Mouse (Mus musculus) stomach, postnatal 0 days (tissue): ENCODE data around the gene Ap5z1. TPM values are rescaled to one million over a fixed set of nuclear protein-coding genes. Genes with fewer than 3 reads are reported as not detected.

Source experiments
- ATAC-seq: fragments of 200-750 bp; cut with Nextera tagmentation; 2 replicates; pipeline ENCODE4 v1.8.0; 2017; ENCODE audit not compliant: low FRiP score, low TSS enrichment
- DNase-seq: peaks from one replicate; pipeline ENCODE4 v3.0.0-alpha.2; 2016; ENCODE audit warnings: low spot score
- H3K27ac ChIP-seq: fragments of 300-500 bp; sonication (generic); replicated peaks from 2 replicates; pipeline ENCODE4 v1.5.1; 2014; ENCODE audit warnings: mild to moderate bottlenecking, control low read depth
- H3K27me3 ChIP-seq: fragments of 300-500 bp; sonication (generic); 2 replicates; pipeline ENCODE4 v1.6.1; 2014; ENCODE audit warnings: low read length; ENCODE audit not compliant: control insufficient read depth, insufficient read depth
- H3K36me3 ChIP-seq: fragments of 300-500 bp; sonication (generic); 2 replicates; pipeline ENCODE4 v1.6.1; 2014; ENCODE audit warnings: low read length, mixed read lengths; ENCODE audit not compliant: control insufficient read depth, insufficient read depth
- H3K4me1 ChIP-seq: fragments of 300-500 bp; sonication (generic); replicated peaks from 2 replicates; pipeline ENCODE4 v1.6.1; 2014; ENCODE audit warnings: antibody characterized with exemption; ENCODE audit not compliant: control insufficient read depth, insufficient read depth
- H3K4me2 ChIP-seq: fragments of 300-500 bp; sonication (generic); replicated peaks from 2 replicates; pipeline ENCODE4 v1.6.1; 2014; ENCODE audit warnings: low read depth, mild to moderate bottlenecking, control low read depth, moderate library complexity
- H3K4me3 ChIP-seq: fragments of 300-500 bp; sonication (generic); 2 replicates; pipeline ENCODE4 v1.5.1; 2014; ENCODE audit warnings: low read depth, low read length, control low read depth
- H3K9ac ChIP-seq: fragments of 300-500 bp; sonication (generic); 2 replicates; pipeline ENCODE4 v1.6.1; 2014; ENCODE audit warnings: mild to moderate bottlenecking, low read length, control low read depth, mixed read lengths
- H3K9me3 ChIP-seq: fragments of 300-500 bp; sonication (generic); 2 replicates; pipeline ENCODE4 v1.6.1; 2016; ENCODE audit warnings: low read length; ENCODE audit not compliant: control insufficient read depth
- CTCF ChIP-seq: IDR thresholded peaks from 2 replicates; pipeline ENCODE4 v1.5.1; 2016; ENCODE audit warnings: antibody characterized with exemption, low read depth, mild to moderate bottlenecking, moderate library complexity
- EP300 ChIP-seq: optimal IDR thresholded peaks from 2 replicates; pipeline ENCODE3; 2016; ENCODE audit warnings: antibody characterized with exemption
- WGBS: fragments of 180-500 bp; shearing (Covaris S2); extraction: QIAGEN DNeasy Blood & Tissue Kit; methylation state at CpG from one replicate; pipeline ENCODE4 v1.1.7; 2014; 5-methylcytosine and 5-hydroxymethylcytosine counted together
- polyA plus RNA-seq: library from polyadenylated mRNA; unstranded; fragments of >200 nt; fragmentation: Nextera tagmentation; extraction: Ambion mirVana; gene quantifications from 2 replicates; pipeline ENCODE4 v1.2.1, GENCODE M21; 2015

The Ap5z1 gene
- polyA plus RNA-seq, 1 experiment from 2014 or later, result 4.2 TPM

DNA sequence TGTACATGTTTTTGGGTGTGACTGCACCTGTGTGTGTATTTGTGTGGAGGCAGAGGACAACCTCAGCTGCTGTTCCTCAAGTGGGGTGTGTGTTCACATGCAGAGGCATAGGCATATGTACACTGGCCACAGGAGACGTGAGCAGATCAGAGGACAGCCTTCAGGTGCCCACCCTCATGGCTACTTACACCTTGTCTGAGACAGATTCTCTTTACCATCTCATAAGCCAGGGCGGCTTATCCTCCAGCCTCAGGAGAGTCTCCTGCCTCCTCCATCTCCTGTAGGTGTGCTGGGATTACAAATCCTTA is 1.1 kb upstream of the Ap5z1 start:
- no peak overlapping the region for H3K9ac ChIP-seq
- WGBS, result 84% methylated on average over 2 of the region's 2 CpGs
- no peaks in the 10 kb centered on the region for H3K9me3 ChIP-seq
- DNase-seq, result no peak
- H3K36me3 ChIP-seq, result peaks cover 6% of the 10 kb centered on the region; the same call in 1 of the 2 replicates
- no peak for ATAC-seq
- no peak overlapping the region for H3K4me2 ChIP-seq
- no peak overlapping the region; the same call in 1 of the 2 replicates for H3K27ac ChIP-seq
- H3K27me3 ChIP-seq, result no peaks in the 10 kb centered on the region
- no peak overlapping the region for H3K4me3 ChIP-seq
- TF ChIP-seq CTCF (no peak), EP300 (no peak)
- no peaks in the 10 kb centered on the region; the same call in 1 of the 2 replicates for H3K4me1 ChIP-seq

DNA sequence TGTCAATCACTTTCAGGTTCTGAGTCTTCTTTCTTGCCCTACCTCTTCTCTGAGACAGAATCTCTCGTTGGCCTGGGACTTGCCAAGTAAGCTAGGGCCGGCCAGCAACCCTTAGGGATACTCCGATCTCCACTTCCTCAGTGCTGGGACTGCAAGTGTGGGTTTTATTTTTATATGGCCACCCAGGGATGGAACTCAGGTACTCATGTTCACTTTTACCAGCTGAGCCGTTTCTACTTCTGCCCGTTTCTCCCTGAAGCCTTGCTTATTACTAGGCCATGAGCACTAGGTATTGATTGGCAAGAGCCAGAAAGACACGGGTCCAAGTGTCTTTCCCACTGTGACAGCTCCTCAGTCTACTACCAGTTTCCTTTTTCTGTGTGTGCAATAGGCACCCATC is 733 bp upstream of the Ap5z1 start:
- DNase-seq (no peak), ATAC-seq (no peak)
- Histone ChIP-seq H3K9ac (no peak overlapping the region), H3K4me3 (no peak overlapping the region), H3K27ac (peak overlapping the region; percentile 84), H3K4me2 (peak overlapping the region; percentile 94), H3K27me3 (no peaks in the 10 kb centered on the region), H3K4me1 (no peaks in the 10 kb centered on the region; the same call in 1 of the 2 replicates), H3K9me3 (no peaks in the 10 kb centered on the region), H3K36me3 (peaks cover 3% of the 10 kb centered on the region; the same call in 1 of the 2 replicates)
- WGBS, result 87% methylated on average over 6 of the region's 6 CpGs
- TF ChIP-seq EP300 (no peak), CTCF (no peak)

DNA sequence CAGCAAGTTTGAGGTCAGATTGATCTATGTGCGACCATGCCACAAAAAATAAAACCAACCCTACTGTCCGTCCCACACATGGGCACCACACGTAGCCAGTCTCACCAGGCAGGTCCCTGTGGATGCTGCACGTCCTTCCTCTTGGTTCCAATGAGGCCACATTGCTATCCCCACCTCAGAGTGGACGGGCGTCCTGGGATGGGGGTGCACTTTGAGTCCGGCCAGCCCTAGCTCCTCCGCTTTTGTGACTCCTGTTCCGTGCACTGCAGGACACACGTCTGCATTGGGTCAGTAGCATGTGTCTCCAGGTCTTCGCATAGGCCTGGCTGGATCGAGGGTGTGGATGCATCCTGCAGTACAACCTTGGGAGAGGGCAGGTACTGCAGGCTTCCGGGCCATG is 4.6 kb downstream of the Ap5z1 start:
- Histone ChIP-seq H3K4me2 (no peak overlapping the region), H3K27me3 (no peaks in the 10 kb centered on the region), H3K36me3 (peaks cover 9% of the 10 kb centered on the region; the same call in 1 of the 2 replicates), H3K9ac (no peak overlapping the region), H3K9me3 (no peaks in the 10 kb centered on the region), H3K27ac (no peak overlapping the region), H3K4me1 (no peaks in the 10 kb centered on the region; the same call in 1 of the 2 replicates), H3K4me3 (no peak overlapping the region)
- 91% methylated on average over 13 of the region's 13 CpGs for WGBS
- no peak for ATAC-seq
- no peak for DNase-seq
- TF ChIP-seq CTCF (no peak), EP300 (no peak)

DNA sequence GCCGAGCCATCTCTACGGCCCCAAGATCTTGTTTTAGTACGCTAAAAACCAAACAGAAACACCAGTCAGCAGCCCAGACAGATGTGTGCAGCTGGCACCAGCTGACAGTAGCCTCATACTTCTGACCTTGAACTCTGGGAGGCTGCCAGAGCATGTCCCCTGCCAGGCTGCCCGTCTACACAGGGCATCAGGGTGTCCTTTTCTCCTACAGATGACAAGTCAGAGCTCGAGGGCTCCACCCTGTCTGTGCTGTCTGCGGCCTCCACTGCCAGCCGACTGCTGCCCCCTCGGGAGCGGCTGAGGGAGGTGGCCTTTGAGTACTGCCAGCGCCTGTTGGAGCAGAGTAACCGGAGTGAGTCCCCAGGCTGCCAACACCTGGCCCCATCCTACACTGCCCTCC is 6.1 kb downstream of the Ap5z1 start:
- Histone ChIP-seq H3K4me3 (no peak overlapping the region), H3K27me3 (no peaks in the 10 kb centered on the region), H3K4me2 (no peak overlapping the region), H3K36me3 (peaks cover 9% of the 10 kb centered on the region; the same call in 1 of the 2 replicates), H3K27ac (no peak overlapping the region), H3K9ac (no peak overlapping the region), H3K9me3 (no peaks in the 10 kb centered on the region), H3K4me1 (no peaks in the 10 kb centered on the region; the same call in 1 of the 2 replicates)
- no peak for DNase-seq
- ATAC-seq, result no peak
- WGBS, result 81% methylated on average over 11 of the region's 11 CpGs
- TF ChIP-seq EP300, result no peak
- TF ChIP-seq CTCF, result no peak

DNA sequence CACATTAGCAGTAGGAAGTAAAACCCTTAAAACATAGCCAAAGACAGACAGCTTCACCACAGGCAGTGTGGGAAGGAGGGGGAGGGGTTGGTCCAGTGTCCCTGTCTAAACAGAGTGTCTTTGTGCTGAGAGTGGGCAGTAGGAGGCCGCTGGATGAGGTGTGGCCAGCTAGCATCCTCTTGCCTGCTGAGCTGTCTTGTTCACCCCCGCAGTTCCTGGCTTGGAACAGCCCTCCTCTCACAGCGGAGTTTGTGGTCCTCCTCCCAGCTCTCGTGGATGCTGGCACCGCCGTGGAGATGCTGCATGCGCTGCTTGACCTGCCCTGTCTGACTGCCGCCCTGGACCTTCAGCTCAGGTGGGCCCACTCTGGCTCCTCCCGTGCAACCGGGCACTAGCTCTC is 10.0 kb downstream of the Ap5z1 start:
- TF ChIP-seq EP300 (no peak), CTCF (no peak)
- H3K9ac ChIP-seq, result no peak overlapping the region

DNA sequence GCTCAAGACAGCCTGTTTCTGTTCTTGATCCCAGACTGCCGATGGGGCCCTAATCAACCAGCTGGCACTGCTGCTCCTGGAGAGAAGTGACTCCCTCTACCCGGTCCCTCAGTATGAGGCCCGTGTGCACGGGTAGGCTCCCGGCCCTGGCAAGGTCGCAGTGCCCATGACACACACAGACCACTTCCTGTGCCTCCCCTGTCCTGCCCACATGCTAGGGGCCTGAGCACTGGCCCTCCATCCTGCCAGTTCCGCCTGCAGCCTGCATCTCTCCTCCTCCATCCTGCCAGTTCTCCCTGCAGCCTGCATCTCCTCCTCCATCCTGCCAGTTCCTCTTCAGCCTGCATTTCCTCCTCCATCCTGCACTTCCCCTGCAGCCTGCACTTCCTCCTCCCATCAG is 11.9 kb downstream of the Ap5z1 start:
- ATAC-seq, result 0 out of 2 replicates have a peak, but pooled peaks have one; percentile 23
- DNase-seq, result no peak
- H3K4me2 ChIP-seq, result no peak overlapping the region
- H3K27me3 ChIP-seq, result no peaks in the 10 kb centered on the region
- H3K4me1 ChIP-seq, result no peaks in the 10 kb centered on the region
- no peaks in the 10 kb centered on the region for H3K9me3 ChIP-seq
- no peak for TF ChIP-seq EP300
- no peak for TF ChIP-seq CTCF
- no peak overlapping the region for H3K4me3 ChIP-seq
- H3K9ac ChIP-seq, result no peak overlapping the region
- H3K27ac ChIP-seq, result no peak overlapping the region
- 82% methylated on average over 7 of the region's 7 CpGs for WGBS
- 0 out of 2 replicates have a peak, but pooled peaks cover 2% of the 10 kb centered on the region for H3K36me3 ChIP-seq

More for the DNA sequence above, 10.0 kb downstream of the Ap5z1 start:
- no peak for ATAC-seq
- no peak for DNase-seq
- Histone ChIP-seq H3K36me3 (peaks cover 5% of the 10 kb centered on the region; the same call in 1 of the 2 replicates), H3K4me2 (no peak overlapping the region), H3K9me3 (no peaks in the 10 kb centered on the region), H3K27ac (no peak overlapping the region), H3K4me1 (no peaks in the 10 kb centered on the region), H3K4me3 (no peak overlapping the region), H3K27me3 (no peaks in the 10 kb centered on the region)
- WGBS, result 71% methylated on average over 10 of the region's 10 CpGs
